Mouse (Mus musculus) spleen, adult 2 months (tissue): ENCODE measurements around the gene Olfr804.

Source experiments
- CTCF ChIP-seq: fragments of 200-500 bp; IDR thresholded peaks from 2 replicates; pipeline ENCODE4 v1.5.1; 2011; ENCODE audit warnings: mild to moderate bottlenecking, inconsistent platforms; ENCODE audit not compliant: insufficient read depth, insufficient read length, insufficient replicate concordance; ENCODE audit errors: extremely low read depth
- POLR2A ChIP-seq: fragments of 200-500 bp; IDR thresholded peaks from 2 replicates; pipeline ENCODE4 v1.6.1; 2011; ENCODE audit warnings: low read depth, low read length, inconsistent platforms

- TF ChIP-seq POLR2A, result no peak
- no peak for TF ChIP-seq CTCF
Observed at GRCm38 (mm10) chr10:129657394-129657793, 45.6 kb upstream of the Olfr804 start, which contains the start of gene Olfr800.
